Mouse (Mus musculus) spleen, adult 2 months (tissue): ENCODE results near the gene Gckr. TPM values are rescaled to one million over a fixed set of nuclear protein-coding genes. Genes with fewer than 3 reads are reported as not detected.
"Not testable (repeated sequence)": the region's sequence is repeated elsewhere in the genome, so short reads cannot be mapped to it uniquely, and the experiment has no call there.

Experiments used
- DNase-seq, 2 experiments: peaks; one replicate each; pipeline versions ENCODE4 v3.0.0 to v3.0.0-alpha.2; 2012 to 2021; ENCODE audit warnings: low spot score in 2 of 2, low read depth in 1 of 2
- H3K27ac ChIP-seq: fragments of 200-500 bp; 2 replicates; pipeline ENCODE4 v1.5.1; 2012; ENCODE audit warnings: low read length, inconsistent platforms; ENCODE audit not compliant: insufficient read depth
- H3K27me3 ChIP-seq: fragments of 200-500 bp; 2 replicates; pipeline ENCODE4 v1.6.1; 2012; ENCODE audit warnings: mild to moderate bottlenecking, moderate library complexity, low read length, inconsistent platforms; ENCODE audit not compliant: control insufficient read depth, insufficient read depth
- H3K36me3 ChIP-seq: fragments of 200-500 bp; 2 replicates; pipeline ENCODE4 v1.6.1; 2012; ENCODE audit warnings: mild to moderate bottlenecking, low read length, inconsistent platforms; ENCODE audit not compliant: control insufficient read depth, insufficient read depth
- H3K4me1 ChIP-seq: fragments of 200-500 bp; 2 replicates; pipeline ENCODE4 v1.6.1; 2011; ENCODE audit warnings: inconsistent platforms; ENCODE audit not compliant: control insufficient read depth, insufficient read depth, insufficient read length
- H3K4me3 ChIP-seq: fragments of 200-500 bp; 2 replicates; pipeline ENCODE4 v1.5.1; 2011; ENCODE audit warnings: mild to moderate bottlenecking, inconsistent platforms; ENCODE audit not compliant: insufficient read depth, insufficient read length; ENCODE audit errors: extremely low read depth
- CTCF ChIP-seq: fragments of 200-500 bp; IDR thresholded peaks from 2 replicates; pipeline ENCODE4 v1.5.1; 2011; ENCODE audit warnings: mild to moderate bottlenecking, inconsistent platforms; ENCODE audit not compliant: insufficient read depth, insufficient read length, insufficient replicate concordance; ENCODE audit errors: extremely low read depth
- POLR2A ChIP-seq: fragments of 200-500 bp; IDR thresholded peaks from 2 replicates; pipeline ENCODE4 v1.6.1; 2011; ENCODE audit warnings: low read depth, low read length, inconsistent platforms
- WGBS: fragments of 180-500 bp; shearing (Covaris S2); methylation state at CpG from one replicate; pipeline ENCODE4 v1.1.7; 2018; 5-methylcytosine and 5-hydroxymethylcytosine counted together
- polyA plus RNA-seq: library from polyadenylated mRNA; depleted of rRNA; stranded (reverse); fragments of >200 nt; gene quantifications from 2 replicates; pipeline ENCODE4 v1.2.3, GENCODE M21; 2012; rRNA removed

The Gckr gene
- polyA plus RNA-seq, 1 experiment, result not detected

- Histone ChIP-seq H3K4me3 (no peak overlapping the region), H3K36me3 (no peaks in the 10 kb centered on the region), H3K27me3 (no peaks in the 10 kb centered on the region; the same call in 1 of the 2 replicates), H3K4me1 (no peaks in the 10 kb centered on the region), H3K27ac (no peak overlapping the region)
- TF ChIP-seq POLR2A (no peak), CTCF (no peak)
- no peak for DNase-seq
- 42% methylated on average over 8 of the region's 8 CpGs for WGBS
Measured at GRCm38 (mm10) chr5:31312806-31313205, 15.6 kb downstream of the Gckr start.

- TF ChIP-seq CTCF (no peak), POLR2A (no peak)
- Histone ChIP-seq H3K27me3 (no peaks in the 10 kb centered on the region), H3K4me3 (no peak overlapping the region), H3K27ac (no peak overlapping the region), H3K4me1 (no peaks in the 10 kb centered on the region), H3K36me3 (no peaks in the 10 kb centered on the region)
- 88% methylated on average over 3 of the region's 3 CpGs for WGBS
- DNase-seq, result no peak
Measured at GRCm38 (mm10) chr5:31322776-31323175, 25.5 kb downstream of the Gckr start.

- TF ChIP-seq CTCF (no peak), POLR2A (no peak)
- no peak overlapping the region for H3K4me3 ChIP-seq
- 50% methylated on average over 3 of the region's 3 CpGs for whole genome bisulfite sequencing
- no peak overlapping the region for H3K27ac ChIP-seq
- H3K27me3 ChIP-seq, result no peaks in the 10 kb centered on the region
- H3K4me1 ChIP-seq, result no peaks in the 10 kb centered on the region
- DNase-seq, result no peak
- H3K36me3 ChIP-seq, result no peaks in the 10 kb centered on the region
Measured at GRCm38 (mm10) chr5:31324085-31324484, 26.8 kb downstream of the Gckr start.

GRCm38 (mm10) chr5:31326850-31327249, 29.6 kb downstream of the Gckr start:
- WGBS, result 18% methylated on average over 5 of the region's 5 CpGs
- peak in 1 of 2 experiments; percentile 16 for DNase-seq
- Histone ChIP-seq H3K36me3 (no peaks in the 10 kb centered on the region), H3K27ac (no peak overlapping the region), H3K27me3 (no peaks in the 10 kb centered on the region), H3K4me1 (no peaks in the 10 kb centered on the region), H3K4me3 (no peak overlapping the region)
- TF ChIP-seq POLR2A (no peak), CTCF (peak; percentile 26; the same call in 1 of the 2 replicates)

- WGBS, result 35% methylated on average over 7 of the region's 7 CpGs
- DNase-seq, result peak; percentile 15 to 44
- Histone ChIP-seq H3K27ac (no peak overlapping the region), H3K4me1 (no peaks in the 10 kb centered on the region), H3K36me3 (no peaks in the 10 kb centered on the region), H3K4me3 (no peak overlapping the region), H3K27me3 (no peaks in the 10 kb centered on the region)
- no peak for TF ChIP-seq POLR2A
- TF ChIP-seq CTCF, result peak; percentile 57; the same call in 1 of the 2 replicates
Measured at GRCm38 (mm10) chr5:31328255-31328654, 31.0 kb downstream of the Gckr start.

- not testable (repeated sequence) for H3K27ac ChIP-seq, H3K4me1 ChIP-seq, H3K27me3 ChIP-seq, H3K36me3 ChIP-seq, H3K4me3 ChIP-seq, DNase-seq
- WGBS, result 81% methylated on average over 16 of the region's 16 CpGs
Measured at GRCm38 (mm10) chr5:31357586-31357985, 60.3 kb downstream of the Gckr start.

- TF ChIP-seq CTCF, result no peak; the same call in 1 of the 2 replicates
- no peak for TF ChIP-seq POLR2A
- peak in 1 of 2 experiments; percentile 5 for DNase-seq
Measured at GRCm38 (mm10) chr5:31360955-31361354, 63.7 kb downstream of the Gckr start.

More at GRCm38 (mm10) chr5:31360955-31361354, 63.7 kb downstream of the Gckr start:
- Histone ChIP-seq H3K36me3 (no peaks in the 10 kb centered on the region), H3K27ac (no peak overlapping the region), H3K4me1 (no peaks in the 10 kb centered on the region), H3K4me3 (no peak overlapping the region), H3K27me3 (no peaks in the 10 kb centered on the region)
- 83% methylated on average over 6 of the region's 6 CpGs for WGBS

Other genes starting within 250 kb of the Gckr start
- gene Atraid, start 249.1 kb upstream of the Gckr start, polyA plus RNA-seq, result 43.9 and 53.5 TPM in 2 replicates
- gene Slc5a6, start 248.5 kb upstream of the Gckr start, polyA plus RNA-seq, result 16.0 and 16.3 TPM in 2 replicates
- gene Cad, start 242.7 kb upstream of the Gckr start, polyA plus RNA-seq, result 44.0 and 52.5 TPM in 2 replicates
- gene Dnajc5g, start 191.2 kb upstream of the Gckr start, polyA plus RNA-seq, result not detected in 2 replicates
- 0.08 and 0.09 TPM in 2 replicates for gene Slc30a3, start 189.2 kb upstream of the Gckr start, polyA plus RNA-seq
- gene Trim54, start 180.7 kb upstream of the Gckr start, polyA plus RNA-seq, result not detected in 2 replicates
- gene Ucn, start 158.6 kb upstream of the Gckr start, polyA plus RNA-seq, result not detected in 2 replicates
- 32.0 and 34.9 TPM in 2 replicates for gene Mpv17, start 143.2 kb upstream of the Gckr start, polyA plus RNA-seq
- 1.4 and 2.1 TPM in 2 replicates for gene Gm29609, start 117.5 kb upstream of the Gckr start, polyA plus RNA-seq
- 47.3 and 48.9 TPM in 2 replicates for gene Gtf3c2, start 117.3 kb upstream of the Gckr start, polyA plus RNA-seq
- 58.4 and 66.9 TPM in 2 replicates for gene Snx17, start 104.2 kb upstream of the Gckr start, polyA plus RNA-seq
- 31.9 and 40.4 TPM in 2 replicates for gene Eif2b4, start 104.0 kb upstream of the Gckr start, polyA plus RNA-seq
- 49.3 and 79.8 TPM in 2 replicates for gene Zfp513, start 95.1 kb upstream of the Gckr start, polyA plus RNA-seq
- gene Ppm1g, start 76.8 kb upstream of the Gckr start, polyA plus RNA-seq, result 65.7 and 110 TPM in 2 replicates
- 148 and 199 TPM in 2 replicates for gene Nrbp1, start 56.6 kb upstream of the Gckr start, polyA plus RNA-seq
- gene Gm9970, start 56.2 kb upstream of the Gckr start, polyA plus RNA-seq, result 0.27 and 0.29 TPM in 2 replicates
- 25.0 and 37.0 TPM in 2 replicates for gene Krtcap3, start 45.8 kb upstream of the Gckr start, polyA plus RNA-seq
- 17.0 and 18.4 TPM in 2 replicates for gene Ift172, start 6.3 kb upstream of the Gckr start, polyA plus RNA-seq
- 3.6 and 4.9 TPM in 2 replicates for gene Fndc4, start 1.4 kb upstream of the Gckr start, polyA plus RNA-seq
- gene Zfp512, start 155.0 kb downstream of the Gckr start, polyA plus RNA-seq, result 9.1 and 9.6 TPM in 2 replicates
- not detected in 2 replicates for gene 4930548H24Rik, start 188.3 kb downstream of the Gckr start, polyA plus RNA-seq
- gene Gpn1, start 197.3 kb downstream of the Gckr start, polyA plus RNA-seq, result 9.4 and 11.0 TPM in 2 replicates
- gene Slc4a1ap, start 229.6 kb downstream of the Gckr start, polyA plus RNA-seq, result 10.3 and 14.9 TPM in 2 replicates
- gene Supt7l, start 230.4 kb downstream of the Gckr start, polyA plus RNA-seq, result 6.1 and 7.0 TPM in 2 replicates